Mouse (Mus musculus) ES-E14 (cell line): ENCODE measurements around the gene Tra2a.

Experiments
- CHD2 ChIP-seq: IDR thresholded peaks from 2 replicates; pipeline ENCODE4 v1.6.1; 2014; ENCODE audit warnings: mild to moderate bottlenecking, low read depth, low read length, inconsistent platforms
- HCFC1 ChIP-seq: IDR thresholded peaks from 2 replicates; pipeline ENCODE4 v1.6.1; 2012; ENCODE audit warnings: low read length, inconsistent platforms, borderline replicate concordance; ENCODE audit not compliant: insufficient read depth
- MAFK ChIP-seq: IDR thresholded peaks from 2 replicates; pipeline ENCODE4 v1.6.1; 2014; ENCODE audit warnings: mild to moderate bottlenecking, low read depth, low read length, inconsistent platforms; ENCODE audit not compliant: insufficient read depth
- ZC3H11A ChIP-seq: IDR thresholded peaks from 2 replicates; pipeline ENCODE4 v1.6.1; 2012; ENCODE audit warnings: low read depth, mild to moderate bottlenecking, inconsistent platforms, low read length, borderline replicate concordance
- ZNF384 ChIP-seq: IDR thresholded peaks from 2 replicates; pipeline ENCODE4 v1.6.1; 2012; ENCODE audit warnings: low read depth, low read length, inconsistent platforms

DNA sequence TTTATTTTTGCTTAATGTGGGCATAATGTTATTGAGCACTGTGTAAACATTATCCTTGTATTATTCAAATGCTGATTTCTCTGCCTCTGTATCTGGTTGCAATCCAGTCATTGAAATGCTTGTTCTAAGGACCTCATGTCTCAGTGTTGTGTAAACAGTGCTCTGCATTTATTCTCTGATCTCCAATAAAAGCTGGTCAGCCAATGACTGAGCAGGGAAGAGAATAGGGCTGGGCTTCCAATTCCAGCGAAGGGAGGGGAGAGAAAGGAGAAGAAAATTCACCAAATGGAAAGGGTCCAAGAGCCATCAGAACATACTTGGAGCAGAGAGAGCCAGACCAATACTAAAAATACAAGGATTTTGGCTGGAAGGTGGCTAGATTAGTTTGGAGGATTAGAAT, 17.1 kb upstream of the Tra2a start:
- no peak for TF ChIP-seq HCFC1
- no peak for TF ChIP-seq ZNF384
- no peak for TF ChIP-seq MAFK
- no peak for TF ChIP-seq ZC3H11A
- TF ChIP-seq CHD2: no peak
